Mouse (Mus musculus): ENCODE data around the gene Rnf149. TPM values are rescaled to one million over a fixed set of nuclear protein-coding genes. Genes with fewer than 3 reads are reported as not detected.

Rnf149 gene
- polyA plus RNA-seq (2014; fragmentation: Illumina TruSeq; extraction: RNeasy Lipid Tissue Mini Kit (QIAGEN cat#74804); ENCODE audit: low read depth, low replicate concordance) = 91.0 TPM

GRCm38 (mm10) chr1:39577253-39577705, at the start of gene Rnf149:
Rnf149 (minus strand) TSS chr1:39577405.

GRCm38 (mm10) chr1:39534831-39535230, 42.4 kb downstream of the Rnf149 start, which contains the start of gene Cnot11:
Cnot11 (plus strand) TSS chr1:39534992.

Other genes with a start within 250 kb of the Rnf149 start
- 228 TPM for gene Rpl31, start 209.6 kb downstream of the Rnf149 start, polyA plus RNA-seq (2014; fragmentation: Illumina TruSeq; extraction: RNeasy Lipid Tissue Mini Kit (QIAGEN cat#74804); ENCODE audit: low read depth, low replicate concordance)
- gene Tbc1d8, start 98.7 kb downstream of the Rnf149 start, polyA plus RNA-seq (2014; fragmentation: Illumina TruSeq; extraction: RNeasy Lipid Tissue Mini Kit (QIAGEN cat#74804); ENCODE audit: low read depth, low replicate concordance) = 33.3 TPM
- gene Cnot11, start 42.4 kb downstream of the Rnf149 start, polyA plus RNA-seq (2014; fragmentation: Illumina TruSeq; extraction: RNeasy Lipid Tissue Mini Kit (QIAGEN cat#74804); ENCODE audit: low read depth, low replicate concordance) = 43.4 TPM
- 0.73 TPM for gene Creg2, start 74.1 kb upstream of the Rnf149 start, polyA plus RNA-seq (2014; fragmentation: Illumina TruSeq; extraction: RNeasy Lipid Tissue Mini Kit (QIAGEN cat#74804); ENCODE audit: low read depth, low replicate concordance)
- not detected for gene Rfx8, start 143.6 kb upstream of the Rnf149 start, polyA plus RNA-seq (2014; fragmentation: Illumina TruSeq; extraction: RNeasy Lipid Tissue Mini Kit (QIAGEN cat#74804); ENCODE audit: low read depth, low replicate concordance)
- not detected for gene Gm3646, start 227.9 kb upstream of the Rnf149 start, polyA plus RNA-seq (2014; fragmentation: Illumina TruSeq; extraction: RNeasy Lipid Tissue Mini Kit (QIAGEN cat#74804); ENCODE audit: low read depth, low replicate concordance)